Mouse (Mus musculus) hindbrain, embryonic 13.5 days (tissue): ENCODE data around the gene Adat2. TPM values are rescaled to one million over a fixed set of nuclear protein-coding genes. Genes with fewer than 3 reads are reported as not detected.
A peak's percentile ranks its signal among the peaks of the same experiment; 100 is the strongest.

Experiments used
- ATAC-seq: fragments of 200-750 bp; cut with Nextera tagmentation; 2 replicates; pipeline ENCODE4 v1.8.0; 2017; ENCODE audit warnings: moderate TSS enrichment; ENCODE audit not compliant: low FRiP score
- H3K27ac ChIP-seq: fragments of 300-500 bp; sonication (generic); 2 replicates; pipeline ENCODE4 v1.5.1; 2015; ENCODE audit warnings: inconsistent platforms, mild to moderate bottlenecking, moderate library complexity
- H3K27me3 ChIP-seq: fragments of 300-500 bp; sonication (generic); 2 replicates; pipeline ENCODE4 v1.6.1; 2015; ENCODE audit warnings: mild to moderate bottlenecking, inconsistent platforms
- H3K36me3 ChIP-seq: fragments of 300-500 bp; sonication (generic); 2 replicates; pipeline ENCODE4 v1.6.1; 2015; ENCODE audit warnings: mild to moderate bottlenecking, inconsistent platforms
- H3K4me1 ChIP-seq: fragments of 300-500 bp; sonication (generic); replicated peaks from 2 replicates; pipeline ENCODE4 v1.6.1; 2015; ENCODE audit warnings: inconsistent platforms
- H3K4me2 ChIP-seq: fragments of 300-500 bp; sonication (generic); 2 replicates; pipeline ENCODE4 v1.6.1; 2015; ENCODE audit warnings: inconsistent platforms, mild to moderate bottlenecking, moderate library complexity
- H3K4me3 ChIP-seq: fragments of 300-500 bp; sonication (generic); 2 replicates; pipeline ENCODE4 v1.5.1; 2015; ENCODE audit warnings: mild to moderate bottlenecking, inconsistent platforms
- H3K9ac ChIP-seq: fragments of 300-500 bp; sonication (generic); 2 replicates; pipeline ENCODE4 v1.6.1; 2015; ENCODE audit warnings: mild to moderate bottlenecking, inconsistent platforms
- H3K9me3 ChIP-seq: fragments of 300-500 bp; sonication (generic); 2 replicates; pipeline ENCODE4 v1.6.1; 2016; ENCODE audit warnings: inconsistent platforms
- WGBS: fragments of 180-500 bp; shearing (Covaris S2); methylation state at CpG from one replicate; pipeline ENCODE4 v1.1.7; 2015; 5-methylcytosine and 5-hydroxymethylcytosine counted together
- polyA plus RNA-seq: library from polyadenylated mRNA; unstranded; fragments of >200 nt; fragmentation: Nextera tagmentation; extraction: Ambion mirVana; gene quantifications from 2 replicates; pipeline ENCODE4 v1.2.1, GENCODE M21; 2015

The Adat2 gene
- polyA plus RNA-seq, 1 experiment from 2014 or later, result 2.0 TPM

GRCm38 (mm10) chr10:13565080-13565448, 12.4 kb downstream of the Adat2 start:
- 0 out of 2 replicates have a peak overlapping the region, but pooled peaks have one; percentile 49 for H3K9ac ChIP-seq
- H3K4me2 ChIP-seq, result peak overlapping the region; percentile 54
- peak; percentile 26 for ATAC-seq
- H3K4me3 ChIP-seq, result peak overlapping the region; percentile 31
- peaks cover 10% of the 10 kb centered on the region for H3K4me1 ChIP-seq
- peaks cover 12% of the 10 kb centered on the region; the same call in 1 of the 2 replicates for H3K36me3 ChIP-seq
- H3K27me3 ChIP-seq, result peaks cover 24% of the 10 kb centered on the region
- WGBS, result 58% methylated on average over 8 of the region's 8 CpGs
- no peak overlapping the region for H3K27ac ChIP-seq
- no peaks in the 10 kb centered on the region for H3K9me3 ChIP-seq

- H3K4me2 ChIP-seq, result no peak overlapping the region
- H3K9me3 ChIP-seq, result no peaks in the 10 kb centered on the region
- peaks cover 26% of the 10 kb centered on the region for H3K27me3 ChIP-seq
- 60% methylated on average over 13 of the region's 13 CpGs for WGBS
- H3K27ac ChIP-seq, result no peak overlapping the region
- H3K9ac ChIP-seq, result no peak overlapping the region
- peaks cover 24% of the 10 kb centered on the region for H3K4me1 ChIP-seq
- no peak overlapping the region for H3K4me3 ChIP-seq
- H3K36me3 ChIP-seq, result peaks cover 9% of the 10 kb centered on the region; the same call in 1 of the 2 replicates
- ATAC-seq, result no peak
Measured at GRCm38 (mm10) chr10:13566393-13566792, 13.7 kb downstream of the Adat2 start.

- peak; percentile 74 for ATAC-seq
- H3K4me3 ChIP-seq, result no peak overlapping the region
Measured at GRCm38 (mm10) chr10:13569818-13570217, 17.1 kb downstream of the Adat2 start.

GRCm38 (mm10) chr10:13570697-13571538, 18.2 kb downstream of the Adat2 start:
- WGBS, result 36% methylated on average over 9 of the region's 9 CpGs
- Histone ChIP-seq H3K4me3 (no peak overlapping the region), H3K36me3 (no peaks in the 10 kb centered on the region), H3K27ac (no peak overlapping the region), H3K4me1 (peaks cover 25% of the 10 kb centered on the region), H3K9ac (no peak overlapping the region), H3K9me3 (no peaks in the 10 kb centered on the region), H3K4me2 (no peak overlapping the region), H3K27me3 (peaks cover 31% of the 10 kb centered on the region)
- peak; percentile 27; the same call in 1 of the 2 replicates for ATAC-seq

More at GRCm38 (mm10) chr10:13569818-13570217, 17.1 kb downstream of the Adat2 start:
- WGBS, result 34% methylated on average over 7 of the region's 7 CpGs
- Histone ChIP-seq H3K27ac (no peak overlapping the region), H3K27me3 (peaks cover 34% of the 10 kb centered on the region), H3K9ac (no peak overlapping the region), H3K4me1 (peaks cover 28% of the 10 kb centered on the region), H3K9me3 (no peaks in the 10 kb centered on the region), H3K36me3 (no peaks in the 10 kb centered on the region), H3K4me2 (no peak overlapping the region)

GRCm38 (mm10) chr10:13572003-13572402, 19.3 kb downstream of the Adat2 start:
- no peak overlapping the region for H3K4me3 ChIP-seq
- peaks cover 25% of the 10 kb centered on the region for H3K4me1 ChIP-seq
- 57% methylated on average over 10 of the region's 10 CpGs for WGBS
- no peaks in the 10 kb centered on the region for H3K36me3 ChIP-seq
- H3K4me2 ChIP-seq, result no peak overlapping the region
- no peak for ATAC-seq
- no peak overlapping the region for H3K27ac ChIP-seq
- no peaks in the 10 kb centered on the region for H3K9me3 ChIP-seq
- H3K9ac ChIP-seq, result no peak overlapping the region
- H3K27me3 ChIP-seq, result peaks cover 23% of the 10 kb centered on the region

- no peak overlapping the region for H3K9ac ChIP-seq
- no peak overlapping the region for H3K27ac ChIP-seq
- WGBS, result 91% methylated on average over 6 of the region's 6 CpGs
- no peak overlapping the region for H3K4me3 ChIP-seq
- no peak for ATAC-seq
- no peak overlapping the region for H3K4me2 ChIP-seq
- H3K36me3 ChIP-seq, result no peaks in the 10 kb centered on the region
- H3K4me1 ChIP-seq, result peaks cover 25% of the 10 kb centered on the region
- H3K27me3 ChIP-seq, result peaks cover 22% of the 10 kb centered on the region
- H3K9me3 ChIP-seq, result no peaks in the 10 kb centered on the region
Measured at GRCm38 (mm10) chr10:13572410-13572809, 19.7 kb downstream of the Adat2 start.

- Histone ChIP-seq H3K27me3 (0 out of 2 replicates have a peak, but pooled peaks cover 4% of the 10 kb centered on the region), H3K27ac (no peak overlapping the region), H3K9ac (no peak overlapping the region), H3K9me3 (no peaks in the 10 kb centered on the region), H3K36me3 (no peaks in the 10 kb centered on the region), H3K4me1 (no peaks in the 10 kb centered on the region), H3K4me3 (no peak overlapping the region), H3K4me2 (no peak overlapping the region)
- no peak for ATAC-seq
- WGBS, result 89% methylated on average over 7 of the region's 7 CpGs
Measured at GRCm38 (mm10) chr10:13577123-13577522, 24.4 kb downstream of the Adat2 start.

- no peak overlapping the region for H3K4me3 ChIP-seq
- no peak overlapping the region for H3K4me2 ChIP-seq
- WGBS, result 84% methylated on average over 2 of the region's 2 CpGs
- no peaks in the 10 kb centered on the region for H3K4me1 ChIP-seq
- H3K27ac ChIP-seq, result no peak overlapping the region
- peaks cover 3% of the 10 kb centered on the region; the same call in 1 of the 2 replicates for H3K9me3 ChIP-seq
- H3K27me3 ChIP-seq, result no peaks in the 10 kb centered on the region
- H3K9ac ChIP-seq, result no peak overlapping the region
- no peak for ATAC-seq
- H3K36me3 ChIP-seq, result no peaks in the 10 kb centered on the region
Measured at GRCm38 (mm10) chr10:13587914-13588313, 35.2 kb downstream of the Adat2 start.

GRCm38 (mm10) chr10:13592196-13592595, 39.5 kb downstream of the Adat2 start:
- Histone ChIP-seq H3K27ac (no peak overlapping the region), H3K4me2 (no peak overlapping the region), H3K27me3 (no peaks in the 10 kb centered on the region), H3K4me3 (no peak overlapping the region), H3K4me1 (0 out of 2 replicates have a peak, but pooled peaks cover 4% of the 10 kb centered on the region), H3K9ac (no peak overlapping the region), H3K36me3 (no peaks in the 10 kb centered on the region), H3K9me3 (peaks cover 3% of the 10 kb centered on the region; the same call in 1 of the 2 replicates)
- 90% methylated on average over 10 of the region's 10 CpGs for WGBS
- no peak for ATAC-seq

- Histone ChIP-seq H3K4me2 (no peak overlapping the region), H3K27ac (no peak overlapping the region), H3K4me3 (no peak overlapping the region), H3K4me1 (0 out of 2 replicates have a peak, but pooled peaks cover 4% of the 10 kb centered on the region), H3K27me3 (no peaks in the 10 kb centered on the region), H3K9ac (no peak overlapping the region), H3K9me3 (peaks cover 3% of the 10 kb centered on the region; the same call in 1 of the 2 replicates), H3K36me3 (no peaks in the 10 kb centered on the region)
- WGBS, result 85% methylated on average over 3 of the region's 3 CpGs
- no peak for ATAC-seq
Measured at GRCm38 (mm10) chr10:13593529-13593928, 40.8 kb downstream of the Adat2 start.

- no peak overlapping the region for H3K4me2 ChIP-seq
- no peaks in the 10 kb centered on the region for H3K27me3 ChIP-seq
- no peak for ATAC-seq
- no peak overlapping the region for H3K4me3 ChIP-seq
- no peak overlapping the region for H3K9ac ChIP-seq
- 26% methylated on average over 3 of the region's 3 CpGs for WGBS
- H3K9me3 ChIP-seq, result peaks cover 3% of the 10 kb centered on the region; the same call in 1 of the 2 replicates
- no peaks in the 10 kb centered on the region for H3K36me3 ChIP-seq
- H3K4me1 ChIP-seq, result 0 out of 2 replicates have a peak, but pooled peaks cover 4% of the 10 kb centered on the region
- H3K27ac ChIP-seq, result no peak overlapping the region
Measured at GRCm38 (mm10) chr10:13596073-13596472, 43.4 kb downstream of the Adat2 start.

- Histone ChIP-seq H3K36me3 (no peaks in the 10 kb centered on the region), H3K4me3 (no peak overlapping the region), H3K4me2 (no peak overlapping the region), H3K4me1 (0 out of 2 replicates have a peak, but pooled peaks cover 4% of the 10 kb centered on the region), H3K9me3 (no peaks in the 10 kb centered on the region), H3K27me3 (no peaks in the 10 kb centered on the region), H3K27ac (no peak overlapping the region), H3K9ac (no peak overlapping the region)
- 83% methylated on average over 9 of the region's 9 CpGs for WGBS
- ATAC-seq, result no peak
Measured at GRCm38 (mm10) chr10:13596866-13597265, 44.2 kb downstream of the Adat2 start.
